Mouse (Mus musculus): ENCODE data around the gene Trim71.

DNA sequence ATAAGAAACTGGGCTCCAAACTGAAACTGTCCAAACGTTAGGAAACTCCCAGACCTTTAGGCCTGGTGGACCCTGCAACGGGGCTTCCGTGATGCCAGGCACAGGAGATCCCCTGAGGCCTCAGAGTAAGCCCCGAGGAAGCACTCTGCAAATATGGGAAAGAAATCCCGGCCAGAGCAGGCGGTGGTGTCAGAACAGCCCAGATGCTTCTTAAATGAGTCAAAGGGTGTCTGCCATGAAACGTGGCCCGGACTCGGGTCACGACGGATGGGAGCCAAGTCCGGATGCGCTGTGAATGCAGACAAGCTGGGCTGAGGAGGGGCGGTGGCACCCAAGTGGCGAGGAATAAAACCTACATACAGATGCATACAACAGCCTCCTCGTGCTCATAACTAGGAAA lies 37.1 kb downstream of the Trim71 start:
- TF ChIP-seq CTCF (IDR thresholded peaks at IDR 0.05; ENCODE audit: extremely low read depth, insufficient read length, insufficient replicate concordance, low read depth, low read length) (no peak), POLR2A (IDR thresholded peaks at IDR 0.05; ENCODE audit: low read depth, low read length) (no peak)

Data from small intestine, adult 2 months (tissue).